Mouse (Mus musculus) liver, embryonic 14.5 days (tissue): ENCODE data around the gene Gnl3.

Experiments
- CTCF ChIP-seq: IDR thresholded peaks from 2 replicates; pipeline ENCODE4 v1.5.1; 2016; ENCODE audit warnings: antibody characterized with exemption, low read depth, control low read depth
- EP300 ChIP-seq: IDR thresholded peaks from 2 replicates; pipeline ENCODE4 v1.6.1; 2016; ENCODE audit warnings: antibody characterized with exemption, low read depth

DNA sequence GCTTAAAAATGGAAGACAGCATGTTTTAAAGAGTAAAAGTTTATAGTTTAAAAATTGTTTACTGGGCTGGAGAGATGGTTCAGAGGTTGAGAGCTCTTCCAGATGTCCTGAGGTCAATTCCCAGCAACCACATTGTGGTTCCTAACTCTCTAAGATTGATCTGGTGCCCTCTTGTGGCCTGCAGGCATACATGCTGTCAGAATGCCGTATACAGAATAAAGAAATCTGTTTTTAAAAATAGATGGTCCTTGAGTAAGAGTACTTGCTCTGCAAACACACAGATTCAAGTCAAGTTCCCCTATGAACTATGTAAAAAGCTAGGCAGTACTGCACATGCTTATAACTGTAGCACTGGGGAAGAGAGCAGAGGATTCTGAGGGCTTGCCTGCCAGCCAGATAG lies 43.3 kb upstream of the Gnl3 start:
- TF ChIP-seq CTCF (peak; percentile 71), EP300 (no peak)
